Mouse (Mus musculus) G1E (cell line): ENCODE results near the gene Gm5136. TPM values are rescaled to one million over a fixed set of nuclear protein-coding genes. Genes with fewer than 3 reads are reported as not detected.

Experiments
- ATAC-seq: 2 replicates; pipeline ENCODE4 v1.8.0; 2016; ENCODE audit warnings: mild to moderate bottlenecking; ENCODE audit not compliant: insufficient number of reproducible peaks, poor library complexity, low FRiP score, severe bottlenecking; ENCODE audit errors: extremely low read depth
- DNase-seq: peaks from one replicate; pipeline ENCODE4 v3.0.0; 2012; ENCODE audit warnings: low spot score
- H3K27me3 ChIP-seq: 2 replicates; pipeline ENCODE4 v1.6.1; 2012; ENCODE audit warnings: mild to moderate bottlenecking, low read length, inconsistent platforms; ENCODE audit not compliant: insufficient read depth
- H3K36me3 ChIP-seq: replicated peaks from 2 replicates; pipeline ENCODE3; 2012; ENCODE audit warnings: mild to moderate bottlenecking, inconsistent platforms
- H3K4me1 ChIP-seq: 2 replicates; pipeline ENCODE4 v1.6.1; 2012; ENCODE audit warnings: low read depth, low read length, inconsistent platforms, mixed read lengths; ENCODE audit not compliant: insufficient read depth
- H3K4me3 ChIP-seq: 2 replicates; pipeline ENCODE4 v1.5.1; 2012; ENCODE audit warnings: low read depth, mild to moderate bottlenecking, inconsistent platforms, low read length, moderate library complexity, mixed read lengths
- H3K9me3 ChIP-seq: replicated peaks from 2 replicates; pipeline ENCODE4 v1.6.1; 2012; ENCODE audit warnings: inconsistent platforms
- CTCF ChIP-seq: IDR thresholded peaks from 2 replicates; pipeline ENCODE4 v1.5.1; 2012; ENCODE audit warnings: low read depth, low read length, inconsistent platforms, mixed read lengths
- GATA1 ChIP-seq: IDR thresholded peaks from 2 replicates; pipeline ENCODE4 v1.6.1; 2012; ENCODE audit warnings: borderline replicate concordance, low read length, inconsistent platforms, mixed read lengths
- GATA2 ChIP-seq: IDR thresholded peaks from 2 replicates; pipeline ENCODE4 v1.6.1; 2012; ENCODE audit warnings: low read depth, low read length, inconsistent platforms, borderline replicate concordance
- POLR2AphosphoS5 ChIP-seq: IDR thresholded peaks from 2 replicates; pipeline ENCODE4 v1.6.1; 2012; ENCODE audit warnings: low read depth, low read length, inconsistent platforms; ENCODE audit not compliant: insufficient replicate concordance
- TAL1 ChIP-seq: conservative IDR thresholded peaks from 2 replicates; pipeline ENCODE4 v1.6.1; 2012; ENCODE audit warnings: low read depth, low read length, inconsistent platforms, mixed read lengths
- polyA plus RNA-seq: library from polyadenylated mRNA; stranded (reverse); fragments of >175 nt; gene quantifications from 2 replicates; pipeline ENCODE4 v1.2.3, GENCODE M21; 2012
- total RNA-seq, 2 experiments: library from RNA; stranded (forward) in 1 of 2; stranded (reverse) in 1 of 2; fragments of 200-1000 nt in 1 of 2; fragments of >200 nt in 1 of 2; fragmentation: Nextera tagmentation in 1 of 2; gene quantifications; 2 replicates each; pipeline ENCODE4 v1.2.3; 2014 to 2017

Gm5136 gene
- total and polyA plus RNA-seq, 3 experiments: 0.16 TPM; not detected in 2

DNA sequence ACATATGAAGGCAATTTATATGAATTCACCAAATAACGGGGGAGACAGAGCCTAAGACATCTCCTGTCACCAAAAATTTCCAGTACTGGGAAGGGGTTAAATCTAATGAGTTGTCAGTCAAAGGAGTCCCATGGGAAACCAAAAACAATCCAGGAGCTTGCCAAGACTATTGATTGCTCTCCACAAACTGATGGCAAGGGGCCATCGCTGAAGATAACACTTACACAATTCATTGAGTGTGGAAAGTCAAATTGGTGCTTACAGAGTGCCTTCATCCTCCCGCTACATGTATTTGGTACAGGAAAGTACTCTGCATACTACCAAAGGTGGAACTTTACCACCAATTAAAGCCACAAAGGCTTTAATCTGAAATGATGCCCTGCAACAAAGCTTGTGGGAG is 5.7 kb upstream of the Gm5136 start:
- Histone ChIP-seq H3K9me3 (no peaks in the 10 kb centered on the region), H3K36me3 (no peaks in the 10 kb centered on the region), H3K4me1 (no peaks in the 10 kb centered on the region), H3K27me3 (no peaks in the 10 kb centered on the region), H3K4me3 (no peak overlapping the region)
- no peak for TF ChIP-seq POLR2AphosphoS5
- TF ChIP-seq TAL1: no peak
- TF ChIP-seq CTCF: no peak
- TF ChIP-seq GATA1: no peak
- TF ChIP-seq GATA2: no peak
- no peak for ATAC-seq
- no peak for DNase-seq

DNA sequence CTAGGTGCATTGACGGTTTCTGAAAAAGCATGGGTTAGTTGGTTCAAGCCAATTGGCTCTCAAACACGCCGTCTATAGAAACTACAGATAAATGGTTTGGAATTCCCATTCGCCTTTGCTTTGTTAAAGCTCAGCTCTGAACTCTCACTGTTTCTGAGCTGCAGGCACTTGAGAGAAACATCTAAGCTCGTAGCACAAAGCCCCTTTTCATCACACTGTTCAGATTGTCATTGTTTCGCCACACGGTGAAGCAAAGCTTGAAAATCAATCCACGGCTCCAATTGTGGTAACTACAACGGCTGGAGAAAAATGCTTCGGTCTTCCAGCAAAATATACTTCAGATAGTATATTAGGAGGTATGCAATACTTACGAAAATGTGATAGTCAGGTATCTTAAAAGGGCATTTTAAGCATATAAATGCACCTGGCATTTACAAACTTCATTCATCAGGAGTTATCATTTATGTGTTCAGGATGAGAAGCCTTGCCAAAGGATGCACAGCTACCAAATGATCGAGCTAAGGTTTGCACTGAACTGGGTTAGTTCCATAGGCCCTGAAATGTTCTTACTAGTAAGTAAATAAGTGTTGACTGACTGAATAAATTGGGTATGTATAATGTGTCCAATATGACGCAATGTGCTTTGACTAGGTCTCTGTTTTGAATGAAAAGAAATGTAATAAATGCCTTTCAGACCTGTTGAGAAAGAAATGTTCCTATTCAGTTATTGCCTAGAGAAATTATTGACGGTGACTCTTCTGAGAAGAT is 1.6 kb upstream of the Gm5136 start:
- TF ChIP-seq GATA2 (no peak), POLR2AphosphoS5 (no peak), CTCF (no peak), GATA1 (no peak), TAL1 (no peak)
- DNase-seq (no peak), ATAC-seq (no peak)
- no peaks in the 10 kb centered on the region for H3K27me3 ChIP-seq
- H3K4me1 ChIP-seq: no peaks in the 10 kb centered on the region
- H3K9me3 ChIP-seq: no peaks in the 10 kb centered on the region
- H3K36me3 ChIP-seq: no peaks in the 10 kb centered on the region
- no peak overlapping the region for H3K4me3 ChIP-seq

DNA sequence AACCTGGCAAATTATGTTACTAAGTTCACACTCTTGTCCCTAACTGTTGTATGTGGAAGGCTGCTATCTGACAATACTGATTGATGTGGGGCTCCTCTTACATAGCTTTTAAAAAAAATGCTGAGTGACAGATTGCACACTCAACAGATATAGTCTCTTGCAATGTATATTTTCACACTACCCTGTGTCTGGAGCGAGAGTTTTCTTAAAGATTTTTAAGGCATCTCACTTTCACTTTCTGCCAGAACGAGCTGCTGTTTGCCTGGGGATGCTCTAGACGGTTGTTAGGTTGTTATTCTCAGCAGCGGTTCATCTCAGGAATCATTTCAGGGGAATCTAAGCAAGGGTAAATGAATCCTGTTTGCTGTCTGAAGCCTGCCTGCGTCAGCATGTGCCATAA is 2.9 kb downstream of the Gm5136 start:
- Histone ChIP-seq H3K36me3 (no peaks in the 10 kb centered on the region), H3K9me3 (no peaks in the 10 kb centered on the region), H3K4me1 (no peaks in the 10 kb centered on the region; the same call in 1 of the 2 replicates), H3K27me3 (no peaks in the 10 kb centered on the region), H3K4me3 (no peak overlapping the region)
- TF ChIP-seq CTCF: no peak
- ATAC-seq (no peak), DNase-seq (no peak)

DNA sequence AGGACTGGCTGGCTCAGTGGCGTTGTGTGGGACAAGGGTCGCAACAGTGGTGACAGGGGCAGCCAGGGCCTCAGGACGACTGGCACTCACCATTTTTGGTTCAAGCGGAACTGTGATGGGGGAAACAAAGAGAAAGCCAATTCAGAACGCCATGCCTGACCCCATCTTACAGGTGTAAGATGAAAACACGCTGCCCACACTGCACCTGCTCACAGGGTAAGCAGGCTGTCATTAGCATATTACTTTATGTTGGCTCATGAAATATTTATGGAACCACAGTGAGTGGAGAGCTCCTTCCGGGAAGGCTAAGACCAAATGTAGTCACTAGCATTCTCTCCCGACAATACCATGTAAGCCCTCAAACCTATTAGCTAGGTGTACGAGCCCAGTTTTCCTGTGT is 9.0 kb downstream of the Gm5136 start:
- Histone ChIP-seq H3K4me3 (no peak overlapping the region), H3K4me1 (no peaks in the 10 kb centered on the region; the same call in 1 of the 2 replicates), H3K9me3 (no peaks in the 10 kb centered on the region), H3K27me3 (no peaks in the 10 kb centered on the region), H3K36me3 (no peaks in the 10 kb centered on the region)
- TF ChIP-seq GATA2: no peak
- no peak for TF ChIP-seq GATA1
- no peak for TF ChIP-seq POLR2AphosphoS5
- no peak for TF ChIP-seq TAL1
- TF ChIP-seq CTCF: no peak
- DNase-seq: no peak
- ATAC-seq: no peak

DNA sequence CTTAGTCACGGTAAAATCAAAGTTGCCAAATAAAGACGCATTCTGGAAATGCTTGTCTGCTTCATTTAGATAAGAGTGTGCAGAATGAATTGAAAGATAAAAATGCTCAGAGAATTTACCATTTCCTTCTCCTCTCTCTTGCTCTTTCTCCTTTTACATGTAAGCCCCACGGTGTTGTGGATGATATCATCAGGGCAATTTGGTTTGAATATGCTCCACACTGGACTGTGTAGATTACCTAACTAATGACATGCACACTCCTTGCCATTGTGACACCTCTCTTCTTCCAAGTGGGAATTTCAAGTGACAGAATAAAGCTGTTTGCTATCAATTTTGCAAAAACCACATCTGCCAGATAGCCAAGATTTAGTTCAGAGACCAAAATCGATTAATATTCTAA is 13.3 kb downstream of the Gm5136 start:
- no peak for DNase-seq
- ATAC-seq: no peak
- Histone ChIP-seq H3K4me1 (no peaks in the 10 kb centered on the region), H3K4me3 (no peak overlapping the region), H3K36me3 (no peaks in the 10 kb centered on the region), H3K9me3 (no peaks in the 10 kb centered on the region), H3K27me3 (no peaks in the 10 kb centered on the region)
- TF ChIP-seq GATA2 (no peak), POLR2AphosphoS5 (no peak), GATA1 (no peak), CTCF (no peak), TAL1 (no peak)

DNA sequence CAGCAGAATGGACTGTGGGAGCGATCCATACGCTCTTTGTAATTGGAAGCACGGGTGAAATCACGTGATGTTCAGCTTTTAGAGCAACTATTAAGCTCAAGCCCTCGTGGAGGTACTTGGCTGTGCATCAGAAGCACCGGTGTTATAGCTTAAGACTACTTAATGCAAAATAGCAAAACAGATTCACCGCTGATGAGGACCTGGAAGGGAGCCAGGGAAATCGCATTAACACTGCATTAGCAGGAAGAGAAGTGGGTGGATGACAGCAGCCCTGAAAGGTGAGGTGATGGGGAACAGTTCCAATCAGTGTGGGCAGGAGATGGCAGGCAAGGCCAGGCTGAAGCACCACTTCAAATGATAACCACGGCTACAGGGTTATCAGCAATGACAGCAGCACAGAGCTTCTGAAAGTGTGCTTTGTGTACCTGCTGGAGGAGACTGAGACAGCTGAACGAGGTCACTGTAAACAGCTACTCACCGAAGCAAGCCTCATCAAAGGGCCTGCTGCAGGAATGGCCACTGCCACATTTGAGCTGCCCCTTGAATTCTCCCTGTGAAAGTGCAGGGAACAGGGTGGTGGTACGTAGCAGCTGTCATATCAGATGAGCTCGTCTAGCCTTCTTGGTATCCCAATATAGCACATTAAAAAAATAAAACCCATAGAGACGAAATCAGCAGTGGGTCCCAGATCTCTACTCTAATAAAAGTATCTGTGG is 20.1 kb downstream of the Gm5136 start:
- H3K4me3 ChIP-seq: no peak overlapping the region
- H3K4me1 ChIP-seq: 0 out of 2 replicates have a peak, but pooled peaks cover 2% of the 10 kb centered on the region
- peaks cover 3% of the 10 kb centered on the region; the same call in 1 of the 2 replicates for H3K27me3 ChIP-seq
- H3K9me3 ChIP-seq: no peaks in the 10 kb centered on the region
- no peak for TF ChIP-seq POLR2AphosphoS5
- no peak for TF ChIP-seq GATA2
- TF ChIP-seq TAL1: no peak
- no peak for TF ChIP-seq CTCF
- TF ChIP-seq GATA1: no peak
- no peaks in the 10 kb centered on the region for H3K36me3 ChIP-seq
- ATAC-seq (no peak), DNase-seq (no peak)
